Mouse (Mus musculus) layer of hippocampus, adult 9-10 months (tissue): ENCODE measurements around the gene Tnfrsf26.
"Not testable (repeated sequence)": the region's sequence is repeated elsewhere in the genome, so short reads cannot be mapped to it uniquely, and the experiment has no call there.

ENCODE experiments used
- DNase-seq: peaks from one replicate; pipeline ENCODE4 v3.0.0; 2022; ENCODE audit warnings: low spot score

The Tnfrsf26 gene

DNA sequence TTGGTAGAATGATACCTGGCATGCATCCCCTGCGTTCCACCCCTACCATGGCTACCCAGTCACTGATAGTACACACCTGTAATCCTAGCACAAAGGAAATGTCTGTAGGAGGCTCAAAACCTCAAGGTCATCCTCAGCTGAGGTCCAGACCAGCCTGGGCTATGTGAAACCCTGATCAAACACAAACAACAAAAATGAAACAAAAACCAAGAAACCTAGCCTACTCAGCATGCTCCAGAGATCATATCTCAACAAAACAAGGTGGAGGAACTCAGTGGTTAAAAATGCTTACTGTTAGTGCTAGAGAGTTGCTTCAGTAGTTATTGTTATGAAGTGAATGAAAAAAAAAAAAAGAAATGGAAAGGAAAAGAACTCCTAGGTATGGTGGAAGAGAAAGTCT lies at the start of gene Tnfrsf26:
TSS of gene Tnfrsf26 (minus strand) at position 183 of the 400 bp plus-strand sequence.
- DNase-seq, result no peak

- no peak for DNase-seq
These were observed 38.1 kb upstream of the Tnfrsf26 start for GRCm38 (mm10) chr7:143666427-143667311.

GRCm38 (mm10) chr7:143663470-143663869 lies 34.9 kb upstream of the Tnfrsf26 start:
- DNase-seq, result no peak

- no peak for DNase-seq
These were observed 32.3 kb upstream of the Tnfrsf26 start for GRCm38 (mm10) chr7:143660797-143661196.

DNA sequence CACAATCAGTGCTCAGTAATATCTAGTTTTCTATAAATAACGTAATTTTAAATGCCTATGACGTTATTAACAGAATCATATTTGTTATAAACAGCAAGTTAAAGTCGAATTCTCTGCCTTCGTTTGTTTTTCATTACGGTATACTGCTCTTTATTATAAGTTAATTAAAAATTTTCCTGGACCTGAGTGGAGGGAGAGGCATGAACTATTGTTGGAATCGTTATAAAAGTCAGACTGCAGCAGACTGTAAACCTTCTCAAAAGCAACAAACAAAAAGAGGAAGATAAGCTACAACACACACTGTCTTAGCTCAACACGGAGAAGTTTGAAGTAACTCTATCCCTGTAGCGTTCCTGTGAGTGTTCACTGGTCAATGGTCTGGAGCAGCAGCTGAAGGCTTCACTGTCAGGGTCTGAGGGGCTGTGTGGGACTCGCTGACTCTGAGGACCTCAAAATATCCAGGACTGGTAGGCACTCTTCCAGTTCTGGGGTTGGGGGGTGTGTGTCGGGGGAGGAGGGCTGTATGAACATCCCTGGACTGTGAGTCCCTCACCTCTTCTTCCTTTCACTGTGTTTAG lies 21.3 kb upstream of the Tnfrsf26 start:
- not testable (repeated sequence) for DNase-seq

- peak; percentile 44 for DNase-seq
These were observed 20.7 kb upstream of the Tnfrsf26 start, which contains the start of gene Tnfrsf22 for GRCm38 (mm10) chr7:143649034-143649768. Tnfrsf22 (minus strand) TSS chr7:143649661.

- not testable (repeated sequence) for DNase-seq
These were observed 15.4 kb upstream of the Tnfrsf26 start for GRCm38 (mm10) chr7:143643949-143644348.

DNA sequence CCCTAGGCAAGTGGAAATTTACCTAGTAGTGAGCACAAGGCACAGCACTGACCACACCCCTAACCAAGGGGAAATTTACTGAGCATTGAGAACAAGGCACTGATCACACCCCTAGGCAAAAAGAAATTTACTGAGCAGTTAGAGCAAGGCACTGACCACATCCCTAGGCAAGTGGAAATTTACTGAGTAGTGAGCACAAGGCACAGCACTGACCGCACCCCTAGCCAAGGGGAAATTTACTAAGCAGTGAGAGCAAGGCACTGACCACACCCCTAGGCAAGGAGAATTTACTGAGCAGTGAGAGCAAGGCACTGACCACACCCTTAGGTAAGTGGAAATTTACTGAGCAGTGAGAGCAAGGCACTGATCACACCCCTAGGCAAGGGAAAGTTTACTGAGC lies 8.2 kb upstream of the Tnfrsf26 start:
- DNase-seq, result no peak

- DNase-seq, result no peak
These were observed 3.0 kb upstream of the Tnfrsf26 start for GRCm38 (mm10) chr7:143631503-143631902.

GRCm38 (mm10) chr7:143629501-143629900 lies 979 bp upstream of the Tnfrsf26 start:
- DNase-seq, result no peak

DNA sequence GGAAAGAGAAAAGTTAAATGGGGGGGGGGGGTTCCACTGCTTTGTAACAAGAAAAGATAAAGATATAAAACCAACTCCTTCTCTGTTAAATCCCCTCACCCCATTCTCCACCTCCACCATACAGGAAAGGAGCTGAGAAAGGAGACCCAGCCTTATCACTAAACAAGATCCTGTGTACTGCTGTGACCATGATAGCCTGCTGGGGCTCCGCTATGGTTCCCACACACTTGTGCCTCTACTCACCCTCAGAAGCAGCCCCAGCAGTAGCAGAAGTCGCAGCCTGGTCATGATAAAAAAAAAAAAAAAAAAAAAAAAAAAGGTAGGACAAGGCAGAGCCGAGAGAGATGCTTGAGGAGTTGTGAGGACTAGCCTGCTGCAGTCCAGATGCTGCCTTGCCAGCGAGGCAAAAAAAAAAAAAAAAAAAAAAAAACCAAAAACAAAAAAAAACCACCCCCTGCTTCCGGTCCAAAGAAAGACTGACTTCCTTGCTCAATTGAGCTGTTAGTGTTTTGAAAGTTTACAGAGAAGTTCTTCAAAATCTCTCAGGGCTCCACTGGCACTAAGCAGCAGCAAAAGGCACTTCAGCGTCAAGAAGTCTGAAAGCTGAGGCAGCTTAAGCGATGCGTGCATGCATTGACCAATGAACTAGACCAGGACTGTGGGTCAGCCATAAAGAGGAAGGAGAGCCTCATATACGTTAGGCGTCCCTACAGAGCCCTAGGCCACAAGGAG lies 801 bp downstream of the Tnfrsf26 start:
- no peak for DNase-seq

- DNase-seq, result no peak
These were observed 2.3 kb downstream of the Tnfrsf26 start for GRCm38 (mm10) chr7:143626178-143626577.

DNA sequence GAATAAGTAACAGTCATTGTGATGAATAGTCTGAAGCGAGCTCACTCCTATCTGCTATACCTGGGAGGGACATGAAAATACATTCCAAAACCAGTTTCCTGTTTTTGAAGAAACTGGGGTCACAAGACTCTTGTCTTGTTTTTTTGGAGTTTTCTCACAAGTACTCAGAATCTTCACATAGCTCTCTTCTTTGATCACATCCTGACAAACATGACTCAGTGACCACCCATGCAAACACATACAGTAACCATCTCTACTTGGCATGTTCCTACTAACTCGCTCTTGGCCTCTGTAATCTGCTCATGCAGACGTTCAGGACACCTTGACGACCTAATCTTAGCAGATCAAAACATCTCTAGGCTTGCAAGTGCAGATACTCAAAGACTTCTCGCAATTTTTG lies 3.4 kb downstream of the Tnfrsf26 start:
- DNase-seq, result no peak

DNA sequence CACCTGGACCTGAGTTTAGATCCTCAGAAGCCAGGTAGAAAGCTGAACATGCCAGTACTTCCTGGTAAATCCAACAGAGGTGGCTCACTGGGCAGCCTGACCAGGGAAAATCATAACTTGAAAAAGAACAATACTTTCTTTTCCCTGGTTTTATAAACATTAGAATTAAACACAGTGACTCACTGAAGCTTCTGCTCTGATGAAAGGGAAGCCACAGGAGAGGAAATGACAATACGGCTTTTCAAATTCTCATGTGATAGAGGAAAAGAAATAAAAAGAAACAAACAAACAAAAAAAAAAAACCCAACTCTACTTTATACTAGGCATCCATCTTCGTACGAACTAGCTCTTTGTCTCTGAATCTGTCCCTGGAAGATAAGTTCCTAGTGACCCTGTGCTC lies 4.0 kb downstream of the Tnfrsf26 start:
- DNase-seq, result no peak

DNA sequence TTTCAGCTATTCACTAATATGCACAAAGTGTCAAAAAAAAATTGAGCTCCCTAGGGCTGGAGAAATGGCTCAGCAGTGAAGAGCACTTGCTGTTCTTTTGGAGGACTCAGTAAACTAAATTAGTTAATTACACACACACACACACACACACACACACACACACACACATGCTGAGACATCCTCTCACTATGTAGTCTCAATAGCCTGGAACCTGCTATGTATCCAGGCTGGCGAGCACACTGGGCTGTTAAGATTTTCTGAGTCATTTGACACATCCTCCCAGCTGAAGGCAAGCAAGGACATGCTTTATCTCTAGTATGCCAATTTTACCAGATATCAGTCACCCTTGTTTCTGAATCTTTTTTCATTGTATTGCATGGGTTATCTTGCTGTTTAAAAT lies 7.6 kb downstream of the Tnfrsf26 start:
- no peak for DNase-seq

GRCm38 (mm10) chr7:143614404-143615135 lies 14.0 kb downstream of the Tnfrsf26 start:
- DNase-seq, result no peak

- DNase-seq, result no peak
These were observed 16.3 kb downstream of the Tnfrsf26 start for GRCm38 (mm10) chr7:143612215-143612614.

- no peak for DNase-seq
These were observed 23.2 kb downstream of the Tnfrsf26 start for GRCm38 (mm10) chr7:143605321-143605720.

DNA sequence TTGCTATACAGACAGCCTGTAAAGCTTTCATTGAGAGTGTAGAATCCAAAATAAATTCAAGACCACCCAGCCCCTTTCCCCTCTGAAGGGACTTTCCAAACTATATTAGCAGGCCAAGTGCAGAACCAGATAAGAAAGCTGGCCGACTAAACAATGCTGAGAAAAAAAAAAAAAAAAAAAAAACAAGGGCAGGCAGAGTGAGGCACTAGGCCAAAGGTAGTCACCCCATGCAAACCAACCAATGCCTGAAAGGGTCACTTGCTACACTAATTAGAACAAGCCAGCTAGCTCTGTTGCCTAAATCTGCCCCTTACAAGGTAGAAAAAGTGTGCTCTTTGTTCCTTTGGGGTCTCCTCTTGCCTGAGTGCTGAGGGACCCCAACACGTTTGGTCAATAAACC lies 23.6 kb downstream of the Tnfrsf26 start:
- DNase-seq, result no peak

GRCm38 (mm10) chr7:143601705-143602104 lies 26.8 kb downstream of the Tnfrsf26 start:
- no peak for DNase-seq

DNA sequence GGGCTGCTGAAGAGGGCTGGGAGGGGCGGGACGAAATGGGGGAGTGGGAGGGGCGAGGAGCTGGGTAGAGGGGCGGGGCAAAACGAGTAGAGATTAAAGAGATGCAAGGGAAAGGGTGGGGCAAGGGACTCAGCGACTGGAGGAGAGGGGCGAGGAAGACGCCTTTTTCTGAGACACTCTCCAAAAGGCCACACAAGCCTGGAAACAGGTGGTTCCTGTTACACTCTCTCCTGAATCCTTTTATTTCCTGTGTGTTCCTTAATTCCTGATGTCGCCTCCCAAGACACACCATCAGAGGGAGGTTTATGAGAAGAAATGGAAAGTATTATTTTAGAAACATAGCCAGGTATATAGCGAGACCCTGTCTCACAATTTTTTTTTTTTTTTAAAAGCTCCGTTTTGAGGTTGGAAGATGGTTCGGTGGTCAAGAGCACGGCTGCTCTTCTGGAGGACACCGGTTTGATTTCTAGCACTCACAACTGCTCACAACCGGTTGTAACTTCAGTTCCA lies 28.2 kb downstream of the Tnfrsf26 start:
- DNase-seq, result no peak
